Mouse (Mus musculus) 3T3-L1 (cell line): Measurements from ENCODE around the gene Adam33.
"Not testable (repeated sequence)": the region's sequence is repeated elsewhere in the genome, so short reads cannot be mapped to it uniquely, and the experiment has no call there.

ENCODE experiments used
- DNase-seq: peaks from one replicate; pipeline ENCODE4 v3.0.0-alpha.2; 2015; ENCODE audit warnings: low read depth, low spot score

Adam33 gene

GRCm38 (mm10) chr2:131058672-131059071 is 4.9 kb downstream of the Adam33 start:
- no peak for DNase-seq

GRCm38 (mm10) chr2:131056191-131056590 is 7.4 kb downstream of the Adam33 start:
- DNase-seq = peak; percentile 51

GRCm38 (mm10) chr2:131055631-131056030 is 8.0 kb downstream of the Adam33 start:
- DNase-seq = peak; percentile 59

GRCm38 (mm10) chr2:131054646-131055264 is 8.9 kb downstream of the Adam33 start:
- DNase-seq = no peak

GRCm38 (mm10) chr2:131053851-131054645 is 9.6 kb downstream of the Adam33 start:
- no peak for DNase-seq

- DNase-seq = no peak
Observed at GRCm38 (mm10) chr2:131052862-131053418, 10.7 kb downstream of the Adam33 start.

- DNase-seq = no peak
Observed at GRCm38 (mm10) chr2:131052043-131052442, 11.6 kb downstream of the Adam33 start.

GRCm38 (mm10) chr2:131046025-131046424 is 17.6 kb downstream of the Adam33 start:
- no peak for DNase-seq

GRCm38 (mm10) chr2:131044989-131045720 is 18.5 kb downstream of the Adam33 start:
- peak; percentile 40 for DNase-seq

- no peak for DNase-seq
Observed at GRCm38 (mm10) chr2:131044354-131044852, 19.2 kb downstream of the Adam33 start.

- DNase-seq = no peak
Observed at GRCm38 (mm10) chr2:131042988-131043387, 20.6 kb downstream of the Adam33 start, which contains the start of gene Gfra4. TSS of gene Gfra4 (minus strand) at chr2:131043088.

GRCm38 (mm10) chr2:131040854-131041825 is 22.5 kb downstream of the Adam33 start:
- no peak for DNase-seq

- DNase-seq = no peak
Observed at GRCm38 (mm10) chr2:131038675-131039074, 24.9 kb downstream of the Adam33 start.

- DNase-seq = no peak
Observed at GRCm38 (mm10) chr2:131038197-131038596, 25.4 kb downstream of the Adam33 start.

- peak; percentile 67 for DNase-seq
Observed at GRCm38 (mm10) chr2:131037226-131037990, 26.2 kb downstream of the Adam33 start.

GRCm38 (mm10) chr2:131036757-131037156 is 26.9 kb downstream of the Adam33 start:
- peak; percentile 20 for DNase-seq

GRCm38 (mm10) chr2:131036343-131036742 is 27.3 kb downstream of the Adam33 start:
- peak; percentile 56 for DNase-seq

- DNase-seq = not testable (repeated sequence)
Observed at GRCm38 (mm10) chr2:131031406-131031805, 32.2 kb downstream of the Adam33 start.

GRCm38 (mm10) chr2:131030998-131031397 is 32.6 kb downstream of the Adam33 start:
- DNase-seq = no peak

- peak; percentile 62 for DNase-seq
Observed at GRCm38 (mm10) chr2:131030561-131030960, 33.1 kb downstream of the Adam33 start.
